Mouse (Mus musculus) kidney, embryonic 14.5 days (tissue): ENCODE measurements at regions not wholly inside any gene's neighbourhood (a gene's known extent, or its start where the extent isn't known, plus 50 kb on each side); places are given as distances from the start of the nearest gene placed in this dataset.

Experiments used
- ATAC-seq: fragments of 200-750 bp; cut with Nextera tagmentation; 2 replicates; pipeline ENCODE4 v1.8.0; 2017; ENCODE audit warnings: moderate number of reproducible peaks, mild to moderate bottlenecking, moderate TSS enrichment, moderate library complexity; ENCODE audit not compliant: low FRiP score, low TSS enrichment
- H3K27ac ChIP-seq: fragments of 300-500 bp; sonication (generic); 2 replicates; pipeline ENCODE4 v1.5.1; 2014; ENCODE audit warnings: low read depth, mild to moderate bottlenecking, low read length, moderate library complexity, mixed read lengths
- H3K27me3 ChIP-seq: fragments of 300-500 bp; sonication (generic); 2 replicates; pipeline ENCODE4 v1.6.1; 2014; ENCODE audit warnings: mild to moderate bottlenecking, low read length; ENCODE audit not compliant: control insufficient read depth, insufficient read depth
- H3K36me3 ChIP-seq: fragments of 300-500 bp; sonication (generic); 2 replicates; pipeline ENCODE4 v1.6.1; 2014; ENCODE audit warnings: low read length, mixed read lengths; ENCODE audit not compliant: control insufficient read depth, insufficient read depth
- H3K4me1 ChIP-seq: fragments of 300-500 bp; sonication (generic); 2 replicates; pipeline ENCODE4 v1.6.1; 2014; ENCODE audit warnings: low read length, mixed read lengths; ENCODE audit not compliant: control insufficient read depth, insufficient read depth
- H3K4me2 ChIP-seq: fragments of 300-500 bp; sonication (generic); replicated peaks from 2 replicates; pipeline ENCODE4 v1.6.1; 2014; ENCODE audit warnings: low read depth, mild to moderate bottlenecking, low read length
- H3K4me3 ChIP-seq: fragments of 300-500 bp; sonication (generic); 2 replicates; pipeline ENCODE4 v1.5.1; 2014; ENCODE audit warnings: mild to moderate bottlenecking, low read length
- H3K9ac ChIP-seq: fragments of 300-500 bp; sonication (generic); 2 replicates; pipeline ENCODE4 v1.6.1; 2014; ENCODE audit warnings: low read depth, mild to moderate bottlenecking, low read length, moderate library complexity
- H3K9me3 ChIP-seq: fragments of 300-500 bp; sonication (generic); 2 replicates; pipeline ENCODE4 v1.6.1; 2016; ENCODE audit warnings: low read length; ENCODE audit not compliant: control insufficient read depth
- WGBS: fragments of 180-500 bp; shearing (Covaris S2); extraction: QIAGEN DNeasy Blood & Tissue Kit; methylation state at CpG from one replicate; pipeline ENCODE4 v1.1.7; 2014; 5-methylcytosine and 5-hydroxymethylcytosine counted together

- 71% methylated on average over 6 of the region's 6 CpGs for WGBS
- Histone ChIP-seq H3K4me2 (no peak overlapping the region), H3K4me1 (no peaks in the 10 kb centered on the region), H3K9me3 (no peaks in the 10 kb centered on the region), H3K9ac (no peak overlapping the region), H3K36me3 (no peaks in the 10 kb centered on the region), H3K27ac (no peak overlapping the region), H3K27me3 (no peaks in the 10 kb centered on the region), H3K4me3 (no peak overlapping the region)
- ATAC-seq, result no peak
Observed at GRCm38 (mm10) chr5:126566226-126566625, 675.4 kb upstream of the Tmem132c start.

GRCm38 (mm10) chr5:126573766-126574165 lies 667.8 kb upstream of the Tmem132c start:
- Histone ChIP-seq H3K9ac (no peak overlapping the region), H3K4me2 (no peak overlapping the region), H3K4me3 (no peak overlapping the region), H3K27ac (no peak overlapping the region), H3K9me3 (no peaks in the 10 kb centered on the region), H3K4me1 (no peaks in the 10 kb centered on the region), H3K36me3 (no peaks in the 10 kb centered on the region), H3K27me3 (no peaks in the 10 kb centered on the region)
- whole genome bisulfite sequencing, result 83% methylated on average over 2 of the region's 2 CpGs
- no peak for ATAC-seq

GRCm38 (mm10) chr5:126597786-126598330 lies 643.8 kb upstream of the Tmem132c start:
- Histone ChIP-seq H3K9ac (no peak overlapping the region), H3K4me1 (no peaks in the 10 kb centered on the region), H3K27ac (no peak overlapping the region), H3K27me3 (no peaks in the 10 kb centered on the region), H3K9me3 (no peaks in the 10 kb centered on the region), H3K36me3 (no peaks in the 10 kb centered on the region), H3K4me2 (no peak overlapping the region), H3K4me3 (no peak overlapping the region)
- 49% methylated on average over 12 of the region's 12 CpGs for WGBS
- no peak for ATAC-seq

- Histone ChIP-seq H3K9me3 (no peaks in the 10 kb centered on the region), H3K27me3 (no peaks in the 10 kb centered on the region), H3K4me1 (no peaks in the 10 kb centered on the region), H3K4me2 (no peak overlapping the region), H3K36me3 (no peaks in the 10 kb centered on the region), H3K9ac (no peak overlapping the region), H3K4me3 (no peak overlapping the region), H3K27ac (no peak overlapping the region)
- WGBS, result 80% methylated on average over 5 of the region's 5 CpGs
- no peak for ATAC-seq
Observed at GRCm38 (mm10) chr5:126599561-126599960, 642.0 kb upstream of the Tmem132c start.

GRCm38 (mm10) chr5:126606756-126607155 lies 634.9 kb upstream of the Tmem132c start:
- Histone ChIP-seq H3K4me3 (no peak overlapping the region), H3K9ac (no peak overlapping the region), H3K27ac (no peak overlapping the region), H3K4me2 (no peak overlapping the region), H3K27me3 (no peaks in the 10 kb centered on the region), H3K9me3 (no peaks in the 10 kb centered on the region), H3K4me1 (no peaks in the 10 kb centered on the region), H3K36me3 (no peaks in the 10 kb centered on the region)
- WGBS, result 87% methylated on average over 5 of the region's 5 CpGs
- ATAC-seq, result no peak

- Histone ChIP-seq H3K36me3 (no peaks in the 10 kb centered on the region), H3K9me3 (no peaks in the 10 kb centered on the region), H3K4me2 (no peak overlapping the region), H3K4me3 (no peak overlapping the region), H3K4me1 (no peaks in the 10 kb centered on the region), H3K9ac (no peak overlapping the region), H3K27me3 (no peaks in the 10 kb centered on the region), H3K27ac (no peak overlapping the region)
- ATAC-seq, result no peak
- 80% methylated on average over 4 of the region's 4 CpGs for WGBS
Observed at GRCm38 (mm10) chr5:126612571-126612970, 629.0 kb upstream of the Tmem132c start.

GRCm38 (mm10) chr5:126622551-126622950 lies 619.1 kb upstream of the Tmem132c start:
- no peak for ATAC-seq
- Histone ChIP-seq H3K4me2 (no peak overlapping the region), H3K4me1 (no peaks in the 10 kb centered on the region), H3K27ac (no peak overlapping the region), H3K9ac (no peak overlapping the region), H3K27me3 (no peaks in the 10 kb centered on the region), H3K36me3 (no peaks in the 10 kb centered on the region), H3K4me3 (no peak overlapping the region), H3K9me3 (no peaks in the 10 kb centered on the region)
- WGBS, result 83% methylated on average over 6 of the region's 6 CpGs

- H3K27me3 ChIP-seq, result no peaks in the 10 kb centered on the region
- ATAC-seq, result no peak
Observed at GRCm38 (mm10) chr5:126623205-126623604, 618.4 kb upstream of the Tmem132c start.

GRCm38 (mm10) chr5:126629826-126630225 lies 611.8 kb upstream of the Tmem132c start:
- 44% methylated on average over 2 of the region's 2 CpGs for WGBS
- Histone ChIP-seq H3K27me3 (no peaks in the 10 kb centered on the region), H3K9me3 (no peaks in the 10 kb centered on the region), H3K4me2 (no peak overlapping the region), H3K9ac (no peak overlapping the region), H3K27ac (no peak overlapping the region), H3K4me3 (no peak overlapping the region), H3K36me3 (no peaks in the 10 kb centered on the region), H3K4me1 (no peaks in the 10 kb centered on the region)
- ATAC-seq, result no peak

More at GRCm38 (mm10) chr5:126623205-126623604, 618.4 kb upstream of the Tmem132c start:
- Histone ChIP-seq H3K4me2 (no peak overlapping the region), H3K9ac (no peak overlapping the region), H3K4me3 (no peak overlapping the region), H3K36me3 (no peaks in the 10 kb centered on the region), H3K27ac (no peak overlapping the region), H3K4me1 (no peaks in the 10 kb centered on the region), H3K9me3 (no peaks in the 10 kb centered on the region)
- WGBS, result 19% methylated on average over 6 of the region's 6 CpGs
